Mouse (Mus musculus): ENCODE data around the gene Art4. TPM values are rescaled to one million over a fixed set of nuclear protein-coding genes. Genes with fewer than 3 reads are reported as not detected.

Gene Art4
- polyA plus RNA-seq, 1 experiment from 2014 or later, result 2.3 TPM

Small RNA genes lying within 50 kb of the gene (microRNA-seq; reads per million reads assigned to microRNA genes)
- gene Gm44364, result not detected

Other genes with a start within 250 kb of the Art4 start
- gene Plbd1, start 195.8 kb downstream of the Art4 start, polyA plus RNA-seq (2014; fragmentation: Nextera tagmentation; extraction: Ambion mirVana), result 0.94 and 1.5 TPM in 2 replicates
- gene Gucy2c, start 76.0 kb downstream of the Art4 start, polyA plus RNA-seq (2014; fragmentation: Nextera tagmentation; extraction: Ambion mirVana), result 0.14 and 0.35 TPM in 2 replicates
- gene Hist4h4, start 53.3 kb downstream of the Art4 start, polyA plus RNA-seq (2014; fragmentation: Nextera tagmentation; extraction: Ambion mirVana), result 0.92 and 0.96 TPM in 2 replicates
- 78.5 and 79.9 TPM in 2 replicates for gene H2afj, start 49.5 kb downstream of the Art4 start, polyA plus RNA-seq (2014; fragmentation: Nextera tagmentation; extraction: Ambion mirVana)
- gene BC049715, start 30.1 kb downstream of the Art4 start, polyA plus RNA-seq (2014; fragmentation: Nextera tagmentation; extraction: Ambion mirVana), result 1.8 and 2.7 TPM in 2 replicates
- gene Wbp11, start 29.5 kb downstream of the Art4 start, polyA plus RNA-seq (2014; fragmentation: Nextera tagmentation; extraction: Ambion mirVana), result 169 and 183 TPM in 2 replicates
- not detected in 2 replicates for gene Smco3, start 22.3 kb downstream of the Art4 start, polyA plus RNA-seq (2014; fragmentation: Nextera tagmentation; extraction: Ambion mirVana)
- 10.4 and 14.1 TPM in 2 replicates for gene Mgp, start 18.1 kb upstream of the Art4 start, polyA plus RNA-seq (2014; fragmentation: Nextera tagmentation; extraction: Ambion mirVana)
- 0.31 TPM in 1 of 2 replicates, not detected in the other for gene Erp27, start 64.4 kb upstream of the Art4 start, polyA plus RNA-seq (2014; fragmentation: Nextera tagmentation; extraction: Ambion mirVana)
- not detected in 2 replicates for gene Pde6h, start 66.1 kb upstream of the Art4 start, polyA plus RNA-seq (2014; fragmentation: Nextera tagmentation; extraction: Ambion mirVana)
- 42.4 and 44.8 TPM in 2 replicates for gene Arhgdib, start 84.2 kb upstream of the Art4 start, polyA plus RNA-seq (2014; fragmentation: Nextera tagmentation; extraction: Ambion mirVana)

Measured in limb, embryonic 11.5 days (tissue).